Mouse (Mus musculus): ENCODE results near the gene Ntn1. TPM values are rescaled to one million over a fixed set of nuclear protein-coding genes. Genes with fewer than 3 reads are reported as not detected.

The Ntn1 gene
- polyA plus RNA-seq, 1 experiment, result 24.4 TPM

GRCm38 (mm10) chr11:68228941-68229665, 171.5 kb downstream of the Ntn1 start:
- Histone ChIP-seq H3K36me3 (ENCODE audit: control insufficient read depth, insufficient read depth, low read length) (no peaks in the 10 kb centered on the region), H3K4me1 (ENCODE audit: control insufficient read depth, insufficient read depth, low read length) (no peaks in the 10 kb centered on the region)
- 73% methylated on average over 18 of the region's 18 CpGs for WGBS

DNA sequence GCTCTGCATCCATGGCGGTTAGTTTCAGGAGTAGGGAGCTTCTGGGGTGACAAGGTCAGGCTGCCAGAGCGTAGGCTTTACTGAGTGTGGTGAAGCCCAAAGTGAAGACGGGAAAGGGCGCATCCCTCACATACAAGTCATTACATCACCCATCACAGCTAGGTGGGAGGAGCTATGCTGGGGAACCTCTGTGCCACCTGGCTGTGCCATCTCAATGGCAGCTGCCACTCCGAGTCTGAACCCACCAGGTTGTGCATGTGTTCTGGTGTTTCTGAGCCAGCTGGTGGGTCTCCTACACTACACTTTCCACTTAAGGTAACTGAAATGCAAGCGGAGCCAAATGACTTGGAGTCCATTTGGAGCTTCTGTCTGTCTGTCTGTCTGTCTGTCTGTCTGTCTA, 172.8 kb downstream of the Ntn1 start:
- TF ChIP-seq POLR2A (IDR thresholded peaks at IDR 0.05; ENCODE audit: low read depth, low read length), result no peak
- no peak for TF ChIP-seq CTCF (conservative IDR thresholded peaks at IDR 0.05; ENCODE audit: insufficient read depth, insufficient read length, low read depth, low read length)
- no peak for DNase-seq
- H3K4me1 ChIP-seq (ENCODE audit: control insufficient read depth, insufficient read depth, low read length), result no peaks in the 10 kb centered on the region
- H3K27me3 ChIP-seq (replicated peaks; ENCODE audit: control insufficient read depth, insufficient read depth, low read length), result no peaks in the 10 kb centered on the region
- no peaks in the 10 kb centered on the region for H3K36me3 ChIP-seq (ENCODE audit: control insufficient read depth, insufficient read depth, low read length)
- no peak overlapping the region for H3K4me3 ChIP-seq (ENCODE audit: insufficient read depth, low read depth, low read length)
- no peak overlapping the region for H3K27ac ChIP-seq (ENCODE audit: insufficient read depth, low read depth, low read length)
- WGBS, result 95% methylated on average over 6 of the region's 6 CpGs

More at GRCm38 (mm10) chr11:68228941-68229665, 171.5 kb downstream of the Ntn1 start:
- DNase-seq, result no peak
- Histone ChIP-seq H3K4me3 (ENCODE audit: insufficient read depth, low read depth, low read length) (no peak overlapping the region), H3K27me3 (replicated peaks; ENCODE audit: control insufficient read depth, insufficient read depth, low read length) (no peaks in the 10 kb centered on the region), H3K27ac (ENCODE audit: insufficient read depth, low read depth, low read length) (no peak overlapping the region)
- TF ChIP-seq CTCF (conservative IDR thresholded peaks at IDR 0.05; ENCODE audit: insufficient read depth, insufficient read length, low read depth, low read length) (no peak), POLR2A (IDR thresholded peaks at IDR 0.05; ENCODE audit: low read depth, low read length) (no peak)

DNA sequence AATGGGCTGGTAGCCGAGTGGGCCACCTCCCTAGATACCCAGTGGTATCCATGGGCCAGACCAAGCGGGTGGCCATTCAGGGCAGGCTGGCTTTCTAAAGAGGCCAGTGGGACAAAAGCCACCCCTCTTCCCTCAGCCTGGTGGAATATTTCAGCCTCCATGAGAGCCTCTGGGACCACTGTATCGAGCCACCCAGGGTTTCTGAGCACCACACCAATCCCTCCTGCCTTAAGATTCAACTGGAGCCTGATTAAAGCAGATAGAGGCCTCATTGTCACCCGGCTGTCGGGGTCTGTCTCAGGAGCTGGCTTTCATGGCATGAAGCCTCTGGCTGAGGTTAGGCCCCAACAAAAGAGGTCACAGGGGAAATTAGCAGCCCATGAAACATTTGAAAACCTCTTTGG, 174.0 kb downstream of the Ntn1 start:
- Histone ChIP-seq H3K27ac (ENCODE audit: insufficient read depth, low read depth, low read length) (no peak overlapping the region), H3K27me3 (replicated peaks; ENCODE audit: control insufficient read depth, insufficient read depth, low read length) (no peaks in the 10 kb centered on the region), H3K36me3 (ENCODE audit: control insufficient read depth, insufficient read depth, low read length) (no peaks in the 10 kb centered on the region), H3K4me3 (ENCODE audit: insufficient read depth, low read depth, low read length) (no peak overlapping the region), H3K4me1 (ENCODE audit: control insufficient read depth, insufficient read depth, low read length) (no peaks in the 10 kb centered on the region)
- WGBS, result 90% methylated on average over 5 of the region's 5 CpGs
- no peak for DNase-seq
- TF ChIP-seq CTCF (conservative IDR thresholded peaks at IDR 0.05; ENCODE audit: insufficient read depth, insufficient read length, low read depth, low read length) (no peak), POLR2A (IDR thresholded peaks at IDR 0.05; ENCODE audit: low read depth, low read length) (no peak)

DNA sequence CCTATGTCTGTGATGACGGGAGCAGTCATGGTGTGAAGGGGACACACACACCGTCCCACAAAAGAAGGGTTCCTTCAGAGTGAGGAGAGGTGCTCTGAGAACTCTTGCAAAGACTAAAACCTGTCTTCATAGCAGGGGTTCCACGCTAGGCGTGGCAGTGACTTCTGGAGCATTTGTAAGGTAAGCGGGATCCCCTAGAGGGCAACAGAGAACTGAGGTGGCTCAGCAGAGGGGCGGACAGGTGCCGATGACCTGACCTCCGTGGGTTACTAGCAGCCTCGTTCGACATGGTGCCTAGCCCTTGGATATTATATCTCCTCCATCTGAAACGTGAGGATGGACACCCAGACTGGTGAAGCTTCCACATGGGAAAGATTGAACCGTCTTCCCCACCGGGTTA, 177.5 kb downstream of the Ntn1 start:
- no peak overlapping the region for H3K27ac ChIP-seq (ENCODE audit: insufficient read depth, low read depth, low read length)
- no peaks in the 10 kb centered on the region for H3K4me1 ChIP-seq (ENCODE audit: control insufficient read depth, insufficient read depth, low read length)
- no peaks in the 10 kb centered on the region for H3K36me3 ChIP-seq (ENCODE audit: control insufficient read depth, insufficient read depth, low read length)
- no peak for DNase-seq
- no peak overlapping the region for H3K4me3 ChIP-seq (ENCODE audit: insufficient read depth, low read depth, low read length)
- TF ChIP-seq POLR2A (IDR thresholded peaks at IDR 0.05; ENCODE audit: low read depth, low read length), result no peak
- no peak for TF ChIP-seq CTCF (conservative IDR thresholded peaks at IDR 0.05; ENCODE audit: insufficient read depth, insufficient read length, low read depth, low read length)
- H3K27me3 ChIP-seq (replicated peaks; ENCODE audit: control insufficient read depth, insufficient read depth, low read length), result no peaks in the 10 kb centered on the region
- 78% methylated on average over 13 of the region's 13 CpGs for WGBS

- no peak for DNase-seq
- TF ChIP-seq POLR2A (IDR thresholded peaks at IDR 0.05; ENCODE audit: low read depth, low read length) (no peak), CTCF (conservative IDR thresholded peaks at IDR 0.05; ENCODE audit: insufficient read depth, insufficient read length, low read depth, low read length) (no peak)
- H3K4me3 ChIP-seq (ENCODE audit: insufficient read depth, low read depth, low read length), result no peak overlapping the region
These were observed 178.4 kb downstream of the Ntn1 start for GRCm38 (mm10) chr11:68222209-68222608.

GRCm38 (mm10) chr11:68220733-68221132, 179.9 kb downstream of the Ntn1 start:
- no peaks in the 10 kb centered on the region for H3K36me3 ChIP-seq (ENCODE audit: control insufficient read depth, insufficient read depth, low read length)
- H3K4me1 ChIP-seq (ENCODE audit: control insufficient read depth, insufficient read depth, low read length), result no peaks in the 10 kb centered on the region
- whole genome bisulfite sequencing, result 90% methylated on average over 4 of the region's 4 CpGs
- no peak for DNase-seq
- H3K4me3 ChIP-seq (ENCODE audit: insufficient read depth, low read depth, low read length), result no peak overlapping the region
- no peaks in the 10 kb centered on the region for H3K27me3 ChIP-seq (replicated peaks; ENCODE audit: control insufficient read depth, insufficient read depth, low read length)
- H3K27ac ChIP-seq (ENCODE audit: insufficient read depth, low read depth, low read length), result no peak overlapping the region
- TF ChIP-seq POLR2A (IDR thresholded peaks at IDR 0.05; ENCODE audit: low read depth, low read length), result no peak
- TF ChIP-seq CTCF (conservative IDR thresholded peaks at IDR 0.05; ENCODE audit: insufficient read depth, insufficient read length, low read depth, low read length), result no peak

More at GRCm38 (mm10) chr11:68222209-68222608, 178.4 kb downstream of the Ntn1 start:
- Histone ChIP-seq H3K36me3 (ENCODE audit: control insufficient read depth, insufficient read depth, low read length) (no peaks in the 10 kb centered on the region), H3K27me3 (replicated peaks; ENCODE audit: control insufficient read depth, insufficient read depth, low read length) (no peaks in the 10 kb centered on the region), H3K27ac (ENCODE audit: insufficient read depth, low read depth, low read length) (no peak overlapping the region), H3K4me1 (ENCODE audit: control insufficient read depth, insufficient read depth, low read length) (no peaks in the 10 kb centered on the region)
- 84% methylated on average over 7 of the region's 7 CpGs for WGBS

DNA sequence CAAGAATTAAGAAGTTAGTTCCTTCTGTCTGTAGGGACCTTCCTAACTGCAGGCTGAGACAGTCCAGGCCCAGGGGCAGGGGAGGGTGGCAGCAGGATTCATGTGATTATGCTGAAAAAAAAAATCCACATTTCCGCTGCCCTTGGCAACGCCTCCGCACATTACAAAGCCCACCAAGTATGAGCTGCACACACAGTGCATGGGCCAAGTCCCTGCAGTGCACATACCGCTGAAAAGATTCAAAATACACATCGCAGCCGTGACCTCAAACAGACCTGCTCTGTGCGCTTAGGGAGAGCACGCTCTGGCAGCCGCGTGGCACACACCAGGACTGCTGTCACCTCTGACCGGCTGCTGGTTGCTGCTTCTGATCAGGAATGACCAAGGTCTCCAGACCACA, 184.6 kb downstream of the Ntn1 start:
- H3K27ac ChIP-seq (ENCODE audit: insufficient read depth, low read depth, low read length), result no peak overlapping the region
- H3K4me1 ChIP-seq (ENCODE audit: control insufficient read depth, insufficient read depth, low read length), result no peaks in the 10 kb centered on the region
- 83% methylated on average over 11 of the region's 11 CpGs for WGBS
- TF ChIP-seq POLR2A (IDR thresholded peaks at IDR 0.05; ENCODE audit: low read depth, low read length), result no peak
- TF ChIP-seq CTCF (conservative IDR thresholded peaks at IDR 0.05; ENCODE audit: insufficient read depth, insufficient read length, low read depth, low read length), result no peak
- no peak for DNase-seq
- no peaks in the 10 kb centered on the region for H3K27me3 ChIP-seq (replicated peaks; ENCODE audit: control insufficient read depth, insufficient read depth, low read length)
- H3K36me3 ChIP-seq (ENCODE audit: control insufficient read depth, insufficient read depth, low read length), result no peaks in the 10 kb centered on the region
- H3K4me3 ChIP-seq (ENCODE audit: insufficient read depth, low read depth, low read length), result no peak overlapping the region

Measured in kidney, adult 2 months (tissue).